Mouse (Mus musculus) hindbrain, embryonic 16.5 days (tissue): ENCODE measurements around the gene Trpm5. TPM values are rescaled to one million over a fixed set of nuclear protein-coding genes. Genes with fewer than 3 reads are reported as not detected.

ENCODE experiments used
- ATAC-seq: fragments of 200-750 bp; cut with Nextera tagmentation; 2 replicates; pipeline ENCODE4 v1.8.0; 2017; ENCODE audit warnings: moderate TSS enrichment, moderate library complexity
- H3K27ac ChIP-seq: fragments of 300-500 bp; sonication (generic); 2 replicates; pipeline ENCODE4 v1.5.1; 2014; ENCODE audit warnings: low read depth, mild to moderate bottlenecking, control low read depth, low read length, moderate library complexity
- H3K27me3 ChIP-seq: fragments of 300-500 bp; sonication (generic); replicated peaks from 2 replicates; pipeline ENCODE4 v1.6.1; 2014; ENCODE audit warnings: low read length; ENCODE audit not compliant: control insufficient read depth, insufficient read depth
- H3K36me3 ChIP-seq: fragments of 300-500 bp; sonication (generic); 2 replicates; pipeline ENCODE4 v1.6.1; 2014; ENCODE audit warnings: mild to moderate bottlenecking, low read length, moderate library complexity, mixed read lengths; ENCODE audit not compliant: control insufficient read depth, insufficient read depth
- H3K4me1 ChIP-seq: fragments of 300-500 bp; sonication (generic); 2 replicates; pipeline ENCODE4 v1.6.1; 2014; ENCODE audit warnings: low read depth, low read length; ENCODE audit not compliant: control insufficient read depth, insufficient read depth
- H3K4me2 ChIP-seq: fragments of 300-500 bp; sonication (generic); 2 replicates; pipeline ENCODE4 v1.6.1; 2014; ENCODE audit warnings: mild to moderate bottlenecking, low read length, control low read depth, moderate library complexity
- H3K4me3 ChIP-seq: fragments of 300-500 bp; sonication (generic); 2 replicates; pipeline ENCODE4 v1.5.1; 2014; ENCODE audit warnings: mild to moderate bottlenecking, low read length, control low read depth, moderate library complexity
- H3K9ac ChIP-seq: fragments of 300-500 bp; sonication (generic); 2 replicates; pipeline ENCODE4 v1.6.1; 2014; ENCODE audit warnings: low read depth, mild to moderate bottlenecking, control low read depth, low read length, moderate library complexity
- H3K9me3 ChIP-seq: fragments of 300-500 bp; sonication (generic); 2 replicates; pipeline ENCODE4 v1.6.1; 2014; ENCODE audit warnings: mild to moderate bottlenecking, low read length, moderate library complexity; ENCODE audit not compliant: control insufficient read depth
- WGBS: fragments of 180-500 bp; shearing (Covaris S2); extraction: QIAGEN DNeasy Blood & Tissue Kit; methylation state at CpG from one replicate; pipeline ENCODE4 v1.1.7; 2014; 5-methylcytosine and 5-hydroxymethylcytosine counted together
- polyA plus RNA-seq: library from polyadenylated mRNA; unstranded; fragments of >200 nt; fragmentation: Nextera tagmentation; extraction: Ambion mirVana; gene quantifications from 2 replicates; pipeline ENCODE4 v1.2.1, GENCODE M21; 2015

Trpm5 gene
- polyA plus RNA-seq, 1 experiment from 2014 or later, result 2.1 TPM

- Histone ChIP-seq H3K27ac (no peak overlapping the region), H3K36me3 (no peaks in the 10 kb centered on the region), H3K9me3 (no peaks in the 10 kb centered on the region), H3K9ac (no peak overlapping the region), H3K4me3 (no peak overlapping the region), H3K27me3 (no peaks in the 10 kb centered on the region), H3K4me2 (no peak overlapping the region), H3K4me1 (peaks cover 6% of the 10 kb centered on the region; the same call in 1 of the 2 replicates)
- 82% methylated on average over 5 of the region's 5 CpGs for WGBS
- ATAC-seq, result no peak
Observed at GRCm38 (mm10) chr7:143122191-143122590, 27.7 kb upstream of the Trpm5 start.

GRCm38 (mm10) chr7:143119826-143120225 lies 25.4 kb upstream of the Trpm5 start:
- 80% methylated on average over 3 of the region's 3 CpGs for WGBS
- no peak for ATAC-seq

GRCm38 (mm10) chr7:143119407-143119806 lies 25.0 kb upstream of the Trpm5 start:
- Histone ChIP-seq H3K4me2 (no peak overlapping the region), H3K36me3 (no peaks in the 10 kb centered on the region), H3K9me3 (no peaks in the 10 kb centered on the region), H3K27ac (no peak overlapping the region), H3K4me1 (peaks cover 2% of the 10 kb centered on the region; the same call in 1 of the 2 replicates), H3K4me3 (no peak overlapping the region), H3K9ac (no peak overlapping the region), H3K27me3 (no peaks in the 10 kb centered on the region)
- 10% methylated on average over 1 of the region's 1 CpGs for WGBS
- ATAC-seq, result no peak

More at GRCm38 (mm10) chr7:143119826-143120225, 25.4 kb upstream of the Trpm5 start:
- no peaks in the 10 kb centered on the region for H3K36me3 ChIP-seq
- no peak overlapping the region for H3K4me3 ChIP-seq
- no peak overlapping the region for H3K9ac ChIP-seq
- no peak overlapping the region for H3K27ac ChIP-seq
- no peaks in the 10 kb centered on the region for H3K9me3 ChIP-seq
- peaks cover 5% of the 10 kb centered on the region; the same call in 1 of the 2 replicates for H3K4me1 ChIP-seq
- no peak overlapping the region for H3K4me2 ChIP-seq
- no peaks in the 10 kb centered on the region for H3K27me3 ChIP-seq

- H3K4me1 ChIP-seq, result no peaks in the 10 kb centered on the region
- ATAC-seq, result no peak
- WGBS, result 82% methylated on average over 5 of the region's 5 CpGs
- no peak overlapping the region for H3K4me2 ChIP-seq
- H3K36me3 ChIP-seq, result no peaks in the 10 kb centered on the region
- H3K27ac ChIP-seq, result no peak overlapping the region
- H3K4me3 ChIP-seq, result no peak overlapping the region
- no peaks in the 10 kb centered on the region for H3K27me3 ChIP-seq
- H3K9ac ChIP-seq, result no peak overlapping the region
- no peaks in the 10 kb centered on the region for H3K9me3 ChIP-seq
Observed at GRCm38 (mm10) chr7:143116521-143116920, 22.1 kb upstream of the Trpm5 start.

- H3K27me3 ChIP-seq, result no peaks in the 10 kb centered on the region
- no peak overlapping the region for H3K4me2 ChIP-seq
- H3K9ac ChIP-seq, result no peak overlapping the region
- H3K4me3 ChIP-seq, result no peak overlapping the region
- no peaks in the 10 kb centered on the region for H3K4me1 ChIP-seq
- no peak for ATAC-seq
- H3K27ac ChIP-seq, result no peak overlapping the region
- no peaks in the 10 kb centered on the region for H3K9me3 ChIP-seq
- no peaks in the 10 kb centered on the region for H3K36me3 ChIP-seq
Observed at GRCm38 (mm10) chr7:143114773-143115172, 20.3 kb upstream of the Trpm5 start.

- H3K36me3 ChIP-seq, result no peaks in the 10 kb centered on the region
- H3K4me2 ChIP-seq, result no peak overlapping the region
- 58% methylated on average over 1 of the region's 1 CpGs for WGBS
- no peak overlapping the region for H3K27ac ChIP-seq
- peaks cover 2% of the 10 kb centered on the region; the same call in 1 of the 2 replicates for H3K4me1 ChIP-seq
- no peaks in the 10 kb centered on the region for H3K9me3 ChIP-seq
- H3K27me3 ChIP-seq, result peaks cover 15% of the 10 kb centered on the region
- H3K4me3 ChIP-seq, result no peak overlapping the region
- no peak for ATAC-seq
- H3K9ac ChIP-seq, result no peak overlapping the region
Observed at GRCm38 (mm10) chr7:143112395-143112794, 18.0 kb upstream of the Trpm5 start.

- peaks cover 22% of the 10 kb centered on the region for H3K27me3 ChIP-seq
- WGBS, result 74% methylated on average over 4 of the region's 4 CpGs
Observed at GRCm38 (mm10) chr7:143111719-143112118, 17.3 kb upstream of the Trpm5 start.

GRCm38 (mm10) chr7:143110803-143111202 lies 16.4 kb upstream of the Trpm5 start:
- no peak for ATAC-seq
- peaks cover 31% of the 10 kb centered on the region for H3K27me3 ChIP-seq
- 63% methylated on average over 1 of the region's 1 CpGs for WGBS

More at GRCm38 (mm10) chr7:143111719-143112118, 17.3 kb upstream of the Trpm5 start:
- no peak overlapping the region for H3K27ac ChIP-seq
- H3K4me3 ChIP-seq, result no peak overlapping the region
- no peaks in the 10 kb centered on the region for H3K9me3 ChIP-seq
- H3K36me3 ChIP-seq, result no peaks in the 10 kb centered on the region
- H3K4me2 ChIP-seq, result no peak overlapping the region
- ATAC-seq, result no peak
- peaks cover 8% of the 10 kb centered on the region; the same call in 1 of the 2 replicates for H3K4me1 ChIP-seq
- H3K9ac ChIP-seq, result no peak overlapping the region

GRCm38 (mm10) chr7:143109696-143110095 lies 15.3 kb upstream of the Trpm5 start:
- Histone ChIP-seq H3K9me3 (no peaks in the 10 kb centered on the region), H3K36me3 (no peaks in the 10 kb centered on the region), H3K4me1 (peaks cover 8% of the 10 kb centered on the region; the same call in 1 of the 2 replicates), H3K4me2 (no peak overlapping the region), H3K27me3 (peaks cover 32% of the 10 kb centered on the region), H3K27ac (no peak overlapping the region), H3K9ac (no peak overlapping the region), H3K4me3 (no peak overlapping the region)
- 81% methylated on average over 3 of the region's 3 CpGs for WGBS
- ATAC-seq, result no peak

More at GRCm38 (mm10) chr7:143110803-143111202, 16.4 kb upstream of the Trpm5 start:
- Histone ChIP-seq H3K9me3 (no peaks in the 10 kb centered on the region), H3K4me1 (peaks cover 8% of the 10 kb centered on the region; the same call in 1 of the 2 replicates), H3K4me2 (no peak overlapping the region), H3K36me3 (no peaks in the 10 kb centered on the region), H3K4me3 (no peak overlapping the region), H3K9ac (no peak overlapping the region), H3K27ac (no peak overlapping the region)
